Mouse (Mus musculus) stomach, embryonic 15.5 days (tissue): ENCODE measurements around the gene Reg3d. TPM values are rescaled to one million over a fixed set of nuclear protein-coding genes. Genes with fewer than 3 reads are reported as not detected.
A peak's percentile ranks its signal among the peaks of the same experiment; 100 is the strongest.
"Not testable (repeated sequence)": the region's sequence is repeated elsewhere in the genome, so short reads cannot be mapped to it uniquely, and the experiment has no call there.

Experiments
- ATAC-seq: fragments of 200-750 bp; cut with Nextera tagmentation; 2 replicates; pipeline ENCODE4 v1.8.0; 2017; ENCODE audit warnings: low read depth, moderate number of reproducible peaks, moderate TSS enrichment; ENCODE audit not compliant: insufficient read depth, low FRiP score
- H3K27ac ChIP-seq: fragments of 300-500 bp; sonication (generic); 2 replicates; pipeline ENCODE4 v1.5.1; 2015; ENCODE audit warnings: mild to moderate bottlenecking, inconsistent platforms
- H3K27me3 ChIP-seq: fragments of 300-500 bp; sonication (generic); replicated peaks from 2 replicates; pipeline ENCODE4 v1.6.1; 2015; ENCODE audit warnings: inconsistent platforms
- H3K36me3 ChIP-seq: fragments of 300-500 bp; sonication (generic); 2 replicates; pipeline ENCODE4 v1.6.1; 2015; ENCODE audit warnings: inconsistent platforms
- H3K4me1 ChIP-seq: fragments of 300-500 bp; sonication (generic); 2 replicates; pipeline ENCODE4 v1.6.1; 2015; ENCODE audit warnings: inconsistent platforms
- H3K4me2 ChIP-seq: fragments of 300-500 bp; sonication (generic); 2 replicates; pipeline ENCODE4 v1.6.1; 2015; ENCODE audit warnings: mild to moderate bottlenecking, inconsistent platforms
- H3K4me3 ChIP-seq: fragments of 300-500 bp; sonication (generic); replicated peaks from 2 replicates; pipeline ENCODE4 v1.5.1; 2015; ENCODE audit warnings: inconsistent platforms
- H3K9ac ChIP-seq: fragments of 300-500 bp; sonication (generic); 2 replicates; pipeline ENCODE4 v1.6.1; 2015; ENCODE audit warnings: inconsistent platforms
- H3K9me3 ChIP-seq: fragments of 300-500 bp; sonication (generic); 2 replicates; pipeline ENCODE4 v1.6.1; 2016; ENCODE audit warnings: inconsistent platforms
- WGBS: fragments of 180-500 bp; shearing (Covaris S2); methylation state at CpG from one replicate; pipeline ENCODE4 v1.1.7; 2015; 5-methylcytosine and 5-hydroxymethylcytosine counted together
- polyA plus RNA-seq: library from polyadenylated mRNA; unstranded; fragments of >200 nt; fragmentation: Nextera tagmentation; extraction: Ambion mirVana; gene quantifications from 2 replicates; pipeline ENCODE4 v1.2.1, GENCODE M21; 2015

Reg3d gene
- 1.6 and 2.1 TPM in 2 replicates for polyA plus RNA-seq

DNA sequence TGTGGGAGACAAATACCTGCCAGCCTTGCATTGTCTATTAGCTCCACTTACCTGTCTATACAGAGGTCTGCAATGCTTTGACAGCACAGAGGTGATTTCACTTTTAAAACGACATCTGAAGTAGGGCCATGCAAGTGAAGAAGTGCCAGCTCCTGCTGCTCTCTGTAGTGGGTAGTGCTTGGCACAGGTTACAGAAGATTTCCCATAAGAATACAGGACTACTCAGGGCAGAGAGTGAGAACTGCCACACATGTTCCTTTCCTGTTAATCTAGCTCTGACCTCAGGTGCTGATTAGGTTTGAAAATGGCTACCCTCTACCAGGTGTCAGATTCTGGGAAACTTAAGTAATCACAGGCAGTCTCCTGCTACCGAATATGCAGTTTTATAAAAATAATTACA is at the start of gene Reg3d:
Gene Reg3d, minus strand, starts transcription at position 101 of the 400 bp plus-strand sequence.
- Histone ChIP-seq H3K4me1 (no peaks in the 10 kb centered on the region), H3K27me3 (no peaks in the 10 kb centered on the region)
- WGBS = 58% methylated on average over 2 of the region's 2 CpGs

GRCm38 (mm10) chr6:78425497-78425896 is 46.8 kb upstream of the Reg3d start:
- no peaks in the 10 kb centered on the region for H3K9me3 ChIP-seq
- no peaks in the 10 kb centered on the region for H3K36me3 ChIP-seq
- H3K4me3 ChIP-seq = no peak overlapping the region
- no peak overlapping the region for H3K9ac ChIP-seq
- 56% methylated on average over 3 of the region's 3 CpGs for WGBS
- no peak overlapping the region for H3K27ac ChIP-seq
- no peaks in the 10 kb centered on the region for H3K27me3 ChIP-seq
- H3K4me2 ChIP-seq = no peak overlapping the region
- ATAC-seq = peak; percentile 75; the same call in 1 of the 2 replicates
- no peaks in the 10 kb centered on the region for H3K4me1 ChIP-seq

More for the DNA sequence above, at the start of gene Reg3d:
- Histone ChIP-seq H3K36me3 (no peaks in the 10 kb centered on the region), H3K9me3 (no peaks in the 10 kb centered on the region), H3K27ac (no peak within 1 kb of the TSS), H3K4me2 (no peak within 1 kb of the TSS), H3K4me3 (no peak within 1 kb of the TSS), H3K9ac (no peak within 1 kb of the TSS)
- no peak; the same call in 1 of the 2 replicates for ATAC-seq

GRCm38 (mm10) chr6:78422411-78422810 is 43.7 kb upstream of the Reg3d start, which contains the start of gene Reg1:
Gene Reg1, plus strand, starts transcription at chr6:78422711.
- H3K4me3 ChIP-seq, ATAC-seq, H3K9ac ChIP-seq, H3K4me1 ChIP-seq, H3K9me3 ChIP-seq, H3K4me2 ChIP-seq, H3K27me3 ChIP-seq, H3K27ac ChIP-seq, H3K36me3 ChIP-seq: not testable (repeated sequence)

GRCm38 (mm10) chr6:78395323-78395722 is 16.7 kb upstream of the Reg3d start, which contains the start of gene Reg2:
Gene Reg2, plus strand, starts transcription at chr6:78395623.
- 96% methylated on average over 5 of the region's 17 CpGs for WGBS
- not testable (repeated sequence) for ATAC-seq

GRCm38 (mm10) chr6:78385609-78386008 is 6.9 kb upstream of the Reg3d start:
- 84% methylated on average over 3 of the region's 3 CpGs for WGBS
- H3K27me3 ChIP-seq = no peaks in the 10 kb centered on the region
- H3K9ac ChIP-seq = no peak overlapping the region
- no peaks in the 10 kb centered on the region for H3K9me3 ChIP-seq
- H3K4me2 ChIP-seq = no peak overlapping the region
- H3K36me3 ChIP-seq = no peaks in the 10 kb centered on the region
- H3K4me1 ChIP-seq = no peaks in the 10 kb centered on the region
- H3K4me3 ChIP-seq = no peak overlapping the region
- H3K27ac ChIP-seq = no peak overlapping the region
- ATAC-seq = no peak

More at GRCm38 (mm10) chr6:78395323-78395722, 16.7 kb upstream of the Reg3d start, which contains the start of gene Reg2:
- not testable (repeated sequence) for H3K4me3 ChIP-seq, H3K9ac ChIP-seq, H3K27me3 ChIP-seq, H3K4me1 ChIP-seq, H3K36me3 ChIP-seq, H3K27ac ChIP-seq, H3K9me3 ChIP-seq, H3K4me2 ChIP-seq

DNA sequence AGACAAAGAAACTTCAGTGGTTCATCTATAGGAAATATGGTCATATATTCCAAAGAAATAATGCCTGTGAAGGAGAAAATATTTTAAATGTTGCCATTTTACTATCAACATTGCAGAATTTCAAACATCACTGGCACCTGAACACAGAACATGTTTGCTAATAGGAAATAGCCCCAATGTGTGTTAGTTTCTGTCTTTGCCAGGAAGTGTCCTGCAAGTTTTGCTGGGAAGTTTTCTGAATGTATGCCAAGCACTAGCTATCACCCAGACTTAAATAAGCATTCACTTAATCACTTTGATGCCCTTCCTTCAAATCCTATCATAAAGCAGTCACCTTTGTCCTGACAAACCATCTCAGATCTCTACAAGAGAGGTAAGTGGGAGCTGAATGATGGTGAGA is 1.7 kb upstream of the Reg3d start, which contains the start of gene Reg3a:
Gene Reg3a, plus strand, starts transcription at position 301 of the 400 bp plus-strand sequence.
- H3K4me2 ChIP-seq = no peak within 1 kb of the TSS
- no peak for ATAC-seq
- H3K4me3 ChIP-seq = no peak within 1 kb of the TSS

DNA sequence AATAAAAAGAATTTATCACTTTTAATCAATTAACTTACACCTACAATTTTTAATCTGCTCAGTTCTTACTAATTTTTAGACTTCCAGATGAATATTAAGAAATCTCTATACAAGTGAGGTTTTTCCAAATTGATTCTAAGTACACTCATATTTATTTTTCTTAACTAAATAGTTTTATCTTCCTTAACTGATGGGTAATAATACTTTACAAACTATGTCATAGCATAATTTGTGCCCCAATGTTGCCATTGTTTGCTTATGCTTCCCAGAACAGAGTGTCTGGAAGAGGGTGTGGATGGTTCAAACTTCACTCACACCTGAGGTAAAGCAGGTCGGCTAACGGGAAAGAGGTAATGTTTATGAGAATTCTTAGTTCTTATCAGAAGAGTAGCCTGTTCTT is 8.3 kb downstream of the Reg3d start, which contains the start of gene Reg3b:
Gene Reg3b, plus strand, starts transcription at position 301 of the 400 bp plus-strand sequence.
- Histone ChIP-seq H3K27ac (no peak within 1 kb of the TSS), H3K4me1 (no peaks in the 10 kb centered on the region), H3K4me3 (no peak within 1 kb of the TSS), H3K9ac (no peak within 1 kb of the TSS), H3K9me3 (no peaks in the 10 kb centered on the region), H3K36me3 (no peaks in the 10 kb centered on the region), H3K27me3 (no peaks in the 10 kb centered on the region), H3K4me2 (no peak within 1 kb of the TSS)
- 66% methylated on average over 2 of the region's 2 CpGs for whole genome bisulfite sequencing
- no peak for ATAC-seq

More for the DNA sequence above, 1.7 kb upstream of the Reg3d start, which contains the start of gene Reg3a:
- Histone ChIP-seq H3K9ac (no peak within 1 kb of the TSS), H3K27ac (no peak within 1 kb of the TSS), H3K9me3 (no peaks in the 10 kb centered on the region), H3K36me3 (no peaks in the 10 kb centered on the region), H3K4me1 (no peaks in the 10 kb centered on the region), H3K27me3 (no peaks in the 10 kb centered on the region)

- no peaks in the 10 kb centered on the region for H3K9me3 ChIP-seq
- H3K36me3 ChIP-seq = no peaks in the 10 kb centered on the region
- H3K9ac ChIP-seq = no peak overlapping the region
- ATAC-seq = no peak
- WGBS = 53% methylated on average over 2 of the region's 2 CpGs
- no peak overlapping the region for H3K4me3 ChIP-seq
- H3K4me2 ChIP-seq = no peak overlapping the region
- no peaks in the 10 kb centered on the region for H3K27me3 ChIP-seq
- H3K4me1 ChIP-seq = no peaks in the 10 kb centered on the region
- H3K27ac ChIP-seq = no peak overlapping the region
These were observed 16.6 kb downstream of the Reg3d start for GRCm38 (mm10) chr6:78361971-78362563.

DNA sequence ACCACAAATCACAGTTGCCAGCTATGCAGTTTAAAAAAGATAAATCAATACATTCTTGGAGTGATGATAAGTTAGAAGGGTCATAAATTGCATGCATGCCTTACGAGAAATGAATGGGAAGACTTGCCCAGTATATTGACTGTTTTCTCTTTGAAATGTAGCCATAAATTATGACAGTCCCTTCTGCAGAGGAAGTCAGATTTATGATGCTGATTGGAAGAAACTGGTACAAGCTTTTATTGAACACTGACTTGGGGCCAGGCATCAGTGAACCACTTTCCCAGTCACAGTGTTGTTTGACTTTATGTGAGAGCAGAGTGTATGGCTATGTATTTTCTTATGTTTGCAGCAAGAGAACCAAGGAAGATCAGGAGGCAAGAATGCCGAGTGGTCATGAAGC is 37.0 kb downstream of the Reg3d start:
- Histone ChIP-seq H3K4me2 (no peak overlapping the region), H3K9ac (no peak overlapping the region), H3K27ac (no peak overlapping the region), H3K36me3 (no peaks in the 10 kb centered on the region), H3K9me3 (no peaks in the 10 kb centered on the region), H3K4me3 (no peak overlapping the region), H3K4me1 (no peaks in the 10 kb centered on the region), H3K27me3 (no peaks in the 10 kb centered on the region)
- 57% methylated on average over 2 of the region's 2 CpGs for WGBS
- ATAC-seq = no peak

DNA sequence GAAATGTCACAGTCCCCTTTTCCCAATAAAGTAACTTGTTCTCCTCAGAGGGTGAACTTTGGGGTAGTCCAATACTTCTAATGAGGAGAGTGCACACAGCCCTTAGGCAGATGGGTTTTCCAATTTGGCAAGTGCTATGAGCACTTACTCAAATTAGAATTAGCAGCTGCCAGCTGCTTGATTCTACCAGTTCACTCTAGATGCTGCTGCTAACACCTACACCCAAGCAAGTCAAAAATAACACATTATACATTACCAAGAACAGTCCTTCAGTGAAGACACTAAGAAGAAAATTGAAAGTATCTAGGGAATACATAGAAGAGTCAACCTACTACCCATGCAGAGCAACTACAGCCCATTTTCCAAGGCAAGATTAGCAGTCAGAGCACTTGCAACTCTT is 38.4 kb downstream of the Reg3d start:
- Histone ChIP-seq H3K9me3 (no peaks in the 10 kb centered on the region), H3K4me2 (no peak overlapping the region), H3K4me3 (no peak overlapping the region), H3K27ac (no peak overlapping the region), H3K36me3 (no peaks in the 10 kb centered on the region), H3K9ac (no peak overlapping the region), H3K27me3 (no peaks in the 10 kb centered on the region), H3K4me1 (no peaks in the 10 kb centered on the region)
- no peak for ATAC-seq

GRCm38 (mm10) chr6:78331919-78332569 is 46.6 kb downstream of the Reg3d start:
- Histone ChIP-seq H3K27ac (no peak overlapping the region), H3K27me3 (no peaks in the 10 kb centered on the region), H3K4me1 (no peaks in the 10 kb centered on the region), H3K9me3 (no peaks in the 10 kb centered on the region), H3K36me3 (no peaks in the 10 kb centered on the region), H3K4me2 (no peak overlapping the region), H3K9ac (no peak overlapping the region), H3K4me3 (no peak overlapping the region)
- ATAC-seq = no peak
- 26% methylated on average over 7 of the region's 7 CpGs for WGBS

DNA sequence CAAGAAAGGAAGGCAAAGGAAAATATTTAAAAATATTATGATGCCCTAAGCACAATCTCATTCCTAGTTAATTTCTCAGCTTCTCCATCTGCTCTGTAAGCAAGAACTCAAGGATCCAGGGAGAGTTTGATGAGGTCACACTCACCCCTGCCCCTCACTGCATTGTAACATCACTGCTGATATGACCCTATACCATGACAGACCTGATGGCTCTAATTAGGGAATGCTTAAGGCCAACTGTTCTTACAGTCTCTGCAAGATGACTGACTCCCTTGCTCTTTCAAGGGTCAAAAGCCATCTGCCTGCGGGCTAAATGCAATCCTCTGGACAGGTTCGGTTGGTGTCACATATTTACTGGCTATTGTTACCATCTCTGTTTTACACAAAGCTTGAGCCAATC is 49.5 kb downstream of the Reg3d start:
- H3K4me1 ChIP-seq = no peaks in the 10 kb centered on the region
- WGBS = 60% methylated on average over 2 of the region's 2 CpGs
- no peaks in the 10 kb centered on the region for H3K36me3 ChIP-seq
- H3K9ac ChIP-seq = no peak overlapping the region
- H3K9me3 ChIP-seq = no peaks in the 10 kb centered on the region
- ATAC-seq = no peak
- no peak overlapping the region for H3K4me2 ChIP-seq
- H3K27me3 ChIP-seq = no peaks in the 10 kb centered on the region
- no peak overlapping the region for H3K27ac ChIP-seq
- no peak overlapping the region for H3K4me3 ChIP-seq
